Mouse (Mus musculus) heart, postnatal 14 days (tissue): ENCODE data around the gene Tex14. TPM values are rescaled to one million over a fixed set of nuclear protein-coding genes. Genes with fewer than 3 reads are reported as not detected.
"Not testable (repeated sequence)": the region's sequence is repeated elsewhere in the genome, so short reads cannot be mapped to it uniquely, and the experiment has no call there.

Experiments used
- DNase-seq, 2 experiments: peaks; one replicate each; pipeline ENCODE4 v3.0.0; 2021 to 2022
- intact Hi-C: fragments of 180-260 bp; cut with DNase I; formaldehyde crosslinking; loops from one replicate; pipeline ENCODE4 v1.15.1; 2025
- long read RNA-seq, 2 experiments: library from polyadenylated mRNA; stranded (forward); transcript quantifications; one replicate each; pipeline ENCODE4 v2.0.0; 2021
- total RNA-seq, 2 experiments: library from RNA; stranded (reverse); gene quantifications; 2 replicates each; pipeline ENCODE4 v1.2.3; 2021

Gene Tex14
- under 1 TPM; 0.27 to 0.41 TPM for total RNA-seq
- long read RNA-seq, experiment 1: 0 reads
- long read RNA-seq, experiment 2, partial matches to known transcripts: 0 of 1 reads
- long read RNA-seq, experiment 2, other reads (novel, unspliced or antisense): 1 of 1 reads

- intact Hi-C loops: no loop called here
- peak in 1 of 2 experiments; percentile 21 for DNase-seq
Observed at GRCm38 (mm10) chr11:87404876-87405275, at the start of gene Tex14, which contains the start of gene Rad51c. TSS of gene Tex14 (plus strand) at chr11:87405065. TSS of gene Rad51c (minus strand) at chr11:87404954.

- peak in 1 of 2 experiments; percentile 19 for DNase-seq
- intact Hi-C loops: loop anchor here (5.0 kb wide), 1 partner anchor 110 kb away; no protein-coding TSS in a partner anchor
Observed at GRCm38 (mm10) chr11:87357317-87358300, 47.3 kb upstream of the Tex14 start.

GRCm38 (mm10) chr11:87358331-87359261 is 46.3 kb upstream of the Tex14 start, which contains the start of gene Ppm1e:
TSS of gene Ppm1e (minus strand) at chr11:87359023.
- DNase-seq: peak; percentile 78 to 79
- intact Hi-C loops: loop anchor here (5.0 kb wide), 1 partner anchor 111 kb away; no protein-coding TSS in a partner anchor

GRCm38 (mm10) chr11:87359262-87359612 is 45.6 kb upstream of the Tex14 start:
- intact Hi-C loops: loop anchor here (5.0 kb wide), 1 partner anchor 112 kb away; no protein-coding TSS in a partner anchor

GRCm38 (mm10) chr11:87365120-87365519 is 39.7 kb upstream of the Tex14 start:
- DNase-seq: no peak
- intact Hi-C loops: no loop called here

More at GRCm38 (mm10) chr11:87359262-87359612, 45.6 kb upstream of the Tex14 start:
- DNase-seq: no peak

GRCm38 (mm10) chr11:87367061-87367460 is 37.8 kb upstream of the Tex14 start:
- DNase-seq: no peak
- intact Hi-C loops: no loop called here

- DNase-seq: no peak
- intact Hi-C loops: no loop called here
Observed at GRCm38 (mm10) chr11:87367865-87368580, 36.8 kb upstream of the Tex14 start.

GRCm38 (mm10) chr11:87384551-87384950 is 20.3 kb upstream of the Tex14 start:
- intact Hi-C loops: no loop called here

GRCm38 (mm10) chr11:87385676-87386075 is 19.2 kb upstream of the Tex14 start:
- intact Hi-C loops: no loop called here
- no peak for DNase-seq

More at GRCm38 (mm10) chr11:87384551-87384950, 20.3 kb upstream of the Tex14 start:
- no peak for DNase-seq

- intact Hi-C loops: loop anchor here (1.0 kb wide), 1 partner anchor 180 kb away; no protein-coding TSS in a partner anchor
- peak; percentile 19 to 55 for DNase-seq
Observed at GRCm38 (mm10) chr11:87393855-87394254, 11.0 kb upstream of the Tex14 start.

GRCm38 (mm10) chr11:87398402-87398801 is 6.5 kb upstream of the Tex14 start:
- intact Hi-C loops: no loop called here
- DNase-seq: no peak

- intact Hi-C loops: no loop called here
- DNase-seq: peak; percentile 97 to 99
Observed at GRCm38 (mm10) chr11:87404111-87404853, 583 bp upstream of the Tex14 start.

GRCm38 (mm10) chr11:87413412-87413811 is 8.5 kb downstream of the Tex14 start:
- DNase-seq, intact Hi-C loops: not testable (repeated sequence)

GRCm38 (mm10) chr11:87416120-87416519 is 11.3 kb downstream of the Tex14 start:
- DNase-seq: no peak
- intact Hi-C loops: no loop called here

- no peak for DNase-seq
- intact Hi-C loops: no loop called here
Observed at GRCm38 (mm10) chr11:87420861-87421260, 16.0 kb downstream of the Tex14 start.

GRCm38 (mm10) chr11:87421760-87422201 is 16.9 kb downstream of the Tex14 start:
- DNase-seq: peak in 1 of 2 experiments; percentile 10
- intact Hi-C loops: no loop called here

- peak; percentile 67 to 81 for DNase-seq
- intact Hi-C loops: no loop called here
Observed at GRCm38 (mm10) chr11:87422511-87423340, 17.9 kb downstream of the Tex14 start.
